Mouse (Mus musculus) kidney, postnatal 0 days (tissue): Measurements from ENCODE around the gene Npr2. TPM values are rescaled to one million over a fixed set of nuclear protein-coding genes. Genes with fewer than 3 reads are reported as not detected.

ENCODE experiments used
- ATAC-seq: fragments of 200-750 bp; cut with Nextera tagmentation; replicated peaks from 2 replicates; pipeline ENCODE4 v1.8.0; 2017; ENCODE audit warnings: low read depth, moderate number of reproducible peaks, moderate TSS enrichment, moderate library complexity; ENCODE audit not compliant: low FRiP score
- DNase-seq: peaks from one replicate; pipeline ENCODE4 v3.0.0-alpha.2; 2016; ENCODE audit warnings: low spot score
- H3K27ac ChIP-seq: fragments of 300-500 bp; sonication (generic); 2 replicates; pipeline ENCODE4 v1.5.1; 2014; ENCODE audit warnings: mild to moderate bottlenecking
- H3K27me3 ChIP-seq: fragments of 300-500 bp; sonication (generic); 2 replicates; pipeline ENCODE4 v1.6.1; 2014; ENCODE audit warnings: low read length, mixed read lengths; ENCODE audit not compliant: insufficient read depth
- H3K36me3 ChIP-seq: fragments of 300-500 bp; sonication (generic); 2 replicates; pipeline ENCODE4 v1.6.1; 2014; ENCODE audit warnings: low read length, mixed read lengths; ENCODE audit not compliant: insufficient read depth
- H3K4me1 ChIP-seq: fragments of 300-500 bp; sonication (generic); replicated peaks from 2 replicates; pipeline ENCODE4 v1.6.1; 2014; ENCODE audit warnings: antibody characterized with exemption, low read length, mixed read lengths; ENCODE audit not compliant: insufficient read depth
- H3K4me2 ChIP-seq: fragments of 300-500 bp; sonication (generic); 2 replicates; pipeline ENCODE4 v1.6.1; 2014; ENCODE audit warnings: mild to moderate bottlenecking, low read length, moderate library complexity, mixed read lengths
- H3K4me3 ChIP-seq: fragments of 300-500 bp; sonication (generic); replicated peaks from 2 replicates; pipeline ENCODE4 v1.5.1; 2014; ENCODE audit warnings: low read depth, low read length
- H3K9ac ChIP-seq: fragments of 300-500 bp; sonication (generic); 2 replicates; pipeline ENCODE4 v1.6.1; 2014; ENCODE audit warnings: low read depth, low read length
- H3K9me3 ChIP-seq: fragments of 300-500 bp; sonication (generic); replicated peaks from 2 replicates; pipeline ENCODE4 v1.6.1; 2016; ENCODE audit warnings: low read length, inconsistent platforms, mixed read lengths
- CTCF ChIP-seq: IDR thresholded peaks from 2 replicates; pipeline ENCODE4 v1.5.1; 2016; ENCODE audit warnings: antibody characterized with exemption, low read depth, mild to moderate bottlenecking, moderate library complexity
- WGBS: fragments of 180-500 bp; shearing (Covaris S2); extraction: QIAGEN DNeasy Blood & Tissue Kit; methylation state at CpG from one replicate; pipeline ENCODE4 v1.1.7; 2014; 5-methylcytosine and 5-hydroxymethylcytosine counted together
- polyA plus RNA-seq: library from polyadenylated mRNA; unstranded; fragments of >200 nt; fragmentation: Nextera tagmentation; extraction: Ambion mirVana; gene quantifications from 2 replicates; pipeline ENCODE4 v1.2.1, GENCODE M21; 2015

The Npr2 gene
- polyA plus RNA-seq, 1 experiment from 2014 or later: 8.6 TPM

- no peak overlapping the region for H3K4me2 ChIP-seq
- H3K27ac ChIP-seq: no peak overlapping the region
- no peak for TF ChIP-seq CTCF
- H3K4me3 ChIP-seq: no peak overlapping the region
- H3K9ac ChIP-seq: no peak overlapping the region
- ATAC-seq: no peak
- WGBS: 90% methylated on average over 6 of the region's 6 CpGs
- DNase-seq: no peak
- 0 out of 2 replicates have a peak, but pooled peaks cover 9% of the 10 kb centered on the region for H3K36me3 ChIP-seq
- no peaks in the 10 kb centered on the region for H3K27me3 ChIP-seq
- H3K4me1 ChIP-seq: no peaks in the 10 kb centered on the region
- no peaks in the 10 kb centered on the region for H3K9me3 ChIP-seq
Measured at GRCm38 (mm10) chr4:43678541-43678940, 46.8 kb downstream of the Npr2 start.

DNA sequence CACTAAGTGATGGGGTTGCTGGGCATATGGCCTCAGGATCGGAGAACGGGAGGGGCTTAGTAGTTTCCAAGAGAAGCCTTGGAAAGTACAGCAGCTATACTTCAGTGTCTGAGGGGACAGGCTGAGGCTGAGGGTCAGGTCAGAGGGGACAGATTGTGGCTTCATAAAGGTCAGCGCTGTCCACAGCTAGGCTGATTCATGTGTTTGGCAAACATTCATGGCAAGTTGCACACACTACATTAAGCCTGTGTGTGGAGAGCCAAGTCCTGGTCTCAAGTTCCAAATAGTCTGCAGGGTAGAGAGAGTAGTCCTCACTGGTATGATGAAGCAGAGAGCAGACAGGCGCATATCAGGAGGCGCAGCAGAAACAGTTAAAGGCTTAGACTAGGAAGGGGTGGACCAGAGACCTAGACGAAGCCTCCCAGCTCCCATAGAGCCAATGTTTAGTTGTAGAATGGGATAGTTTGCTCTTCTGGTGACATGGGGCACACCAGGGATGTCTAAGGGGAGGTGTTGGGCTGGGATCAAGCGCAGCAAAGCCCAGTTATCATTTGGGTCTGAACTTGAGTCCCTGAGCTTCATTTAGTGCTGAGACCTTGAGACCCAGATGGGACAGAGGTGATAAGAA is 47.8 kb downstream of the Npr2 start:
- ATAC-seq (no peak), DNase-seq (peak; percentile 29)
- Histone ChIP-seq H3K9ac (no peak overlapping the region), H3K27me3 (no peaks in the 10 kb centered on the region), H3K4me2 (no peak overlapping the region), H3K4me3 (no peak overlapping the region), H3K4me1 (no peaks in the 10 kb centered on the region), H3K36me3 (0 out of 2 replicates have a peak, but pooled peaks cover 7% of the 10 kb centered on the region), H3K9me3 (no peaks in the 10 kb centered on the region), H3K27ac (no peak overlapping the region)
- no peak for TF ChIP-seq CTCF
- 83% methylated on average over 7 of the region's 7 CpGs for WGBS

- no peaks in the 10 kb centered on the region for H3K9me3 ChIP-seq
- no peak overlapping the region for H3K4me3 ChIP-seq
- H3K4me1 ChIP-seq: no peaks in the 10 kb centered on the region
- H3K27ac ChIP-seq: no peak overlapping the region
- DNase-seq (no peak), ATAC-seq (no peak)
- H3K9ac ChIP-seq: no peak overlapping the region
- 95% methylated on average over 17 of the region's 17 CpGs for WGBS
- no peaks in the 10 kb centered on the region for H3K36me3 ChIP-seq
- no peak overlapping the region for H3K4me2 ChIP-seq
- H3K27me3 ChIP-seq: no peaks in the 10 kb centered on the region
- no peak for TF ChIP-seq CTCF
Measured at GRCm38 (mm10) chr4:43690021-43690420, 58.3 kb downstream of the Npr2 start.

DNA sequence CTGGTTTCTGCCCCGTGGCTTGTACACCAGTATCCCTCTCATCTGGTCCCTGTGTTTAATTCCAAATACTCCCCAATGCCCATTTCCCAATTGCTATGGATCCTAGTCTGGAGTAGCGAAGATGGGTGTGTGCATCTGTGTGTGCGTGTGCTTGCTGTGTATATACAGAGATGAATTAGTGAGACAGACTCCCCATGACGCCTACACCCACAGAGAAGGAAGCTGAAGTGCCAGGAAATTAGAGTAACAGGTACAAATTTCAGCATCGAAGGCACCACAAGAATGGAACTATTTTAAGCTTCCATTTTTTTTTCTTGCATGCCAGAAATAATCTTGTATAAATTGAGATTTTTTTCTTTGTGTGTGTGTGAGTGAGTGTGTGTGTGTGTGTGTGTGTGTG is 59.3 kb downstream of the Npr2 start:
- H3K4me3 ChIP-seq: no peak overlapping the region

DNA sequence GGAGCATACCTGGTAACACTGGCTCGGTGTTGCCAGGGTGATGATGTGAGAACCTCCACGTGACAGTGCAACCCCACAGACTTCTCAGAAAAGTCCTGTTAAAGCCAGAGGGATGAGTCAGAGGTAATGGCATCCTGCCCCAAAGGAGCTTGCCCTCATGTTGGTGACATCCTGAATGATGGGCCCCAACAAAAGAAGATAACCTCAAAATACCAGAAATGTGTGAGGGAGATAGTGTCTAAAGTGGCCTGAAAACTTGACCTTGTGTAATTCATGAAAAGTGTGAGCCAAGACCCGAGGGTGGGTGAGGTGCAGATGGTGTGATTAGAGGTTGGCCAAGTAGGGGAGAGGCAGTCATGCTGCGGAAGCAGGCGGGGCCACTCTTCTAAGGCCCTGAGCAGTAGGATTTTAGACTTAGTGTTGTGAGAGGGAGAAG is 62.1 kb downstream of the Npr2 start:
- DNase-seq (no peak), ATAC-seq (no peak; the same call in 1 of the 2 replicates)
- Histone ChIP-seq H3K4me1 (no peaks in the 10 kb centered on the region), H3K4me2 (no peak overlapping the region), H3K9ac (no peak overlapping the region), H3K27ac (no peak overlapping the region), H3K36me3 (no peaks in the 10 kb centered on the region), H3K27me3 (no peaks in the 10 kb centered on the region), H3K9me3 (no peaks in the 10 kb centered on the region), H3K4me3 (no peak overlapping the region)
- WGBS: 68% methylated on average over 5 of the region's 5 CpGs
- TF ChIP-seq CTCF: no peak

More for the DNA sequence above, 59.3 kb downstream of the Npr2 start:
- WGBS: 79% methylated on average over 5 of the region's 5 CpGs
- Histone ChIP-seq H3K9me3 (no peaks in the 10 kb centered on the region), H3K36me3 (no peaks in the 10 kb centered on the region), H3K9ac (no peak overlapping the region), H3K27ac (no peak overlapping the region), H3K27me3 (no peaks in the 10 kb centered on the region), H3K4me1 (no peaks in the 10 kb centered on the region), H3K4me2 (no peak overlapping the region)
- no peak for TF ChIP-seq CTCF
- ATAC-seq (no peak), DNase-seq (no peak)

DNA sequence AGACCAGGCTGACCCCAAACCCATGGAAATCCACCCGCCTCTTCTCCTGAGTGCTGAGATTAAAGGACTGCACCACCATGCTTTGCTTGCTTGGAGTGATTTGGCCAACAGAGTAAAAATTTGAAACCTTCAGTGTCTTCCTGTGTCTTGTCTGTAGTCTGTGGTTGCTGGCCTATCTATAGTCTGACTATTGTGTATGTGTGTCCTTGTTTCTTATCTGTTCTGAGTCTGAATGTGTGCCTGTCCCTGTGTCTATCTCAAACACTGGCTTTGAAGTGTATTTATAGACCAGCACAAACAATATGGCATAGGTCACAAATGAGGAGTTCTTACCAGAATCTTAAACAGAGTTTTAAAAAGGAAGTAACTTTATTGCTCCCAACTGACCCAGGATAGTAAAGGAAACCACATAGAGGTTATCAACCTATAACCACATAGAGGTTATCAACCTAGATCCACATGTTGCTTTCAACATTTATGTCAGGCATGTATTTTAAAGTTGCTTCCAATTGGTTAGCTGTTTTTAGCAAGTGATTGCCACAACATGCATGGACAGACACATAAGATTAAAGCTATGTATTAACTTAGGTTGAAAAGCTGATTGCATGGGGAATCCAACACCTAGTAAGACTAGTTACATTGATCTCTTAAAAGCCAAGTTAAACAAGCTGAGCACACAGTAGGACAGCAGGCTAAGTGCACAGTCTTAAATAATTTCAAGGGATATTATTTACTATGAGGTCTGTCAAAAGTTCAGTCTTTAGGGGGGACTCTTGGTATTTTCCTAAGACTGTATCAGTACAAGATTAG is 62.9 kb downstream of the Npr2 start:
- no peaks in the 10 kb centered on the region for H3K27me3 ChIP-seq
- H3K4me2 ChIP-seq: no peak overlapping the region
- no peaks in the 10 kb centered on the region for H3K36me3 ChIP-seq
- no peak overlapping the region for H3K9ac ChIP-seq
- ATAC-seq: no peak
- DNase-seq: no peak
- H3K27ac ChIP-seq: no peak overlapping the region
- TF ChIP-seq CTCF: no peak
- no peak overlapping the region for H3K4me3 ChIP-seq
- 87% methylated on average over 1 of the region's 1 CpGs for WGBS
- no peaks in the 10 kb centered on the region for H3K4me1 ChIP-seq
- H3K9me3 ChIP-seq: no peaks in the 10 kb centered on the region
